Mouse (Mus musculus) liver, postnatal 0 days (tissue): ENCODE measurements at regions not wholly inside any gene's neighbourhood (a gene's known extent, or its start where the extent isn't known, plus 50 kb on each side); places are given as distances from the start of the nearest gene placed in this dataset.
A peak's percentile ranks its signal among the peaks of the same experiment; 100 is the strongest.

Experiments
- ATAC-seq: fragments of 200-750 bp; cut with Nextera tagmentation; 2 replicates; pipeline ENCODE4 v1.8.0; 2017; ENCODE audit warnings: mild to moderate bottlenecking, moderate library complexity
- DNase-seq: peaks from one replicate; pipeline ENCODE4 v3.0.0-alpha.2; 2016
- H3K27ac ChIP-seq: fragments of 300-500 bp; sonication (generic); 2 replicates; pipeline ENCODE4 v1.5.1; 2014; ENCODE audit warnings: antibody characterized with exemption, moderate library complexity, mild to moderate bottlenecking, low read depth
- H3K27me3 ChIP-seq: fragments of 300-500 bp; sonication (generic); 2 replicates; pipeline ENCODE4 v1.6.1; 2014; ENCODE audit warnings: low read length, control low read depth, mixed read lengths; ENCODE audit not compliant: insufficient read depth
- H3K36me3 ChIP-seq: fragments of 300-500 bp; sonication (generic); replicated peaks from 2 replicates; pipeline ENCODE4 v1.6.1; 2014; ENCODE audit warnings: mild to moderate bottlenecking, control low read depth, low read length, moderate library complexity, mixed read lengths; ENCODE audit not compliant: insufficient read depth
- H3K4me1 ChIP-seq: fragments of 300-500 bp; sonication (generic); 2 replicates; pipeline ENCODE4 v1.6.1; 2014; ENCODE audit warnings: antibody characterized with exemption, mild to moderate bottlenecking, control low read depth; ENCODE audit not compliant: insufficient read depth
- H3K4me2 ChIP-seq: fragments of 300-500 bp; sonication (generic); 2 replicates; pipeline ENCODE4 v1.6.1; 2014; ENCODE audit warnings: low read depth, mild to moderate bottlenecking, low read length, moderate library complexity, mixed read lengths
- H3K4me3 ChIP-seq: fragments of 300-500 bp; sonication (generic); 2 replicates; pipeline ENCODE4 v1.5.1; 2014; ENCODE audit warnings: low read depth, low read length
- H3K9ac ChIP-seq: fragments of 300-500 bp; sonication (generic); replicated peaks from 2 replicates; pipeline ENCODE4 v1.6.1; 2014; ENCODE audit warnings: mild to moderate bottlenecking, moderate library complexity
- H3K9me3 ChIP-seq: fragments of 300-500 bp; sonication (generic); 2 replicates; pipeline ENCODE4 v1.6.1; 2016; ENCODE audit warnings: mild to moderate bottlenecking, control low read depth, low read length, mixed read lengths
- CTCF ChIP-seq: sonication (generic); IDR thresholded peaks from 2 replicates; pipeline ENCODE4 v1.5.1; 2016; ENCODE audit warnings: antibody characterized with exemption, low read depth
- EP300 ChIP-seq: IDR thresholded peaks from 2 replicates; pipeline ENCODE4 v1.6.1; 2016; ENCODE audit warnings: antibody characterized with exemption, low read depth, mild to moderate bottlenecking
- WGBS: fragments of 180-500 bp; shearing (Covaris S2); extraction: QIAGEN DNeasy Blood & Tissue Kit; methylation state at CpG from one replicate; pipeline ENCODE4 v1.1.7; 2014; ENCODE audit not compliant: insufficient replicate concordance; 5-methylcytosine and 5-hydroxymethylcytosine counted together

GRCm38 (mm10) chr16:5493352-5493751 is 237.6 kb upstream of the Eef2kmt start:
- 0 out of 2 replicates have a peak, but pooled peaks cover 3% of the 10 kb centered on the region for H3K4me1 ChIP-seq
- DNase-seq, result no peak
- WGBS, result 23% methylated on average over 6 of the region's 6 CpGs

GRCm38 (mm10) chr16:5487259-5487658 is 231.5 kb upstream of the Eef2kmt start:
- DNase-seq (no peak), ATAC-seq (no peak)
- WGBS, result 35% methylated on average over 3 of the region's 3 CpGs
- H3K4me1 ChIP-seq, result no peaks in the 10 kb centered on the region
- no peak overlapping the region for H3K9ac ChIP-seq
- H3K4me2 ChIP-seq, result no peak overlapping the region
- no peaks in the 10 kb centered on the region for H3K9me3 ChIP-seq
- no peaks in the 10 kb centered on the region for H3K36me3 ChIP-seq
- no peak for TF ChIP-seq EP300
- TF ChIP-seq CTCF, result no peak
- H3K27ac ChIP-seq, result no peak overlapping the region
- H3K27me3 ChIP-seq, result no peaks in the 10 kb centered on the region
- H3K4me3 ChIP-seq, result no peak overlapping the region

More at GRCm38 (mm10) chr16:5493352-5493751, 237.6 kb upstream of the Eef2kmt start:
- no peak for ATAC-seq
- H3K9ac ChIP-seq, result no peak overlapping the region
- no peaks in the 10 kb centered on the region for H3K9me3 ChIP-seq
- H3K27me3 ChIP-seq, result no peaks in the 10 kb centered on the region
- H3K4me3 ChIP-seq, result no peak overlapping the region
- TF ChIP-seq CTCF, result 0 out of 2 replicates have a peak, but pooled peaks have one; percentile 13
- TF ChIP-seq EP300, result no peak
- H3K4me2 ChIP-seq, result no peak overlapping the region
- no peaks in the 10 kb centered on the region for H3K36me3 ChIP-seq
- no peak overlapping the region for H3K27ac ChIP-seq

- H3K9ac ChIP-seq, result no peak overlapping the region
- H3K4me3 ChIP-seq, result no peak overlapping the region
- ATAC-seq (no peak), DNase-seq (no peak)
- 0 out of 2 replicates have a peak, but pooled peaks cover 2% of the 10 kb centered on the region for H3K4me1 ChIP-seq
- H3K9me3 ChIP-seq, result no peaks in the 10 kb centered on the region
- no peaks in the 10 kb centered on the region for H3K36me3 ChIP-seq
- TF ChIP-seq CTCF (no peak), EP300 (no peak)
- no peak overlapping the region for H3K4me2 ChIP-seq
- H3K27me3 ChIP-seq, result no peaks in the 10 kb centered on the region
- no peak overlapping the region for H3K27ac ChIP-seq
- WGBS, result 28% methylated on average over 6 of the region's 6 CpGs
These were observed 227.6 kb upstream of the Eef2kmt start for GRCm38 (mm10) chr16:5483337-5483736.

GRCm38 (mm10) chr16:5480148-5480547 is 224.4 kb upstream of the Eef2kmt start:
- Histone ChIP-seq H3K9ac (no peak overlapping the region), H3K27ac (no peak overlapping the region), H3K4me3 (no peak overlapping the region), H3K4me1 (0 out of 2 replicates have a peak, but pooled peaks cover 2% of the 10 kb centered on the region), H3K27me3 (no peaks in the 10 kb centered on the region), H3K4me2 (no peak overlapping the region), H3K36me3 (no peaks in the 10 kb centered on the region), H3K9me3 (no peaks in the 10 kb centered on the region)
- no peak for DNase-seq
- WGBS, result 63% methylated on average over 1 of the region's 1 CpGs
- ATAC-seq, result no peak
- TF ChIP-seq CTCF, result no peak
- TF ChIP-seq EP300, result no peak

GRCm38 (mm10) chr16:5478970-5479369 is 223.2 kb upstream of the Eef2kmt start:
- Histone ChIP-seq H3K27me3 (no peaks in the 10 kb centered on the region), H3K27ac (no peak overlapping the region), H3K9me3 (no peaks in the 10 kb centered on the region), H3K36me3 (no peaks in the 10 kb centered on the region), H3K4me2 (no peak overlapping the region), H3K4me1 (0 out of 2 replicates have a peak, but pooled peaks cover 2% of the 10 kb centered on the region), H3K4me3 (no peak overlapping the region), H3K9ac (no peak overlapping the region)
- no peak for DNase-seq
- peak; percentile 44 for ATAC-seq
- TF ChIP-seq EP300, result no peak
- no peak for TF ChIP-seq CTCF

GRCm38 (mm10) chr16:5471321-5471720 is 215.5 kb upstream of the Eef2kmt start:
- peak; percentile 60 for DNase-seq
- no peaks in the 10 kb centered on the region for H3K36me3 ChIP-seq
- ATAC-seq, result no peak
- TF ChIP-seq EP300, result no peak
- peak; percentile 68 for TF ChIP-seq CTCF
- H3K9ac ChIP-seq, result no peak overlapping the region
- no peaks in the 10 kb centered on the region for H3K4me1 ChIP-seq
- H3K4me2 ChIP-seq, result no peak overlapping the region
- H3K4me3 ChIP-seq, result no peak overlapping the region
- no peaks in the 10 kb centered on the region for H3K27me3 ChIP-seq
- no peaks in the 10 kb centered on the region for H3K9me3 ChIP-seq
- 20% methylated on average over 5 of the region's 5 CpGs for WGBS
- H3K27ac ChIP-seq, result no peak overlapping the region

GRCm38 (mm10) chr16:5467587-5467986 is 211.8 kb upstream of the Eef2kmt start:
- ATAC-seq, result no peak
- 1% methylated on average over 3 of the region's 3 CpGs for WGBS

More at GRCm38 (mm10) chr16:5467587-5467986, 211.8 kb upstream of the Eef2kmt start:
- H3K4me2 ChIP-seq, result no peak overlapping the region
- H3K27ac ChIP-seq, result no peak overlapping the region
- H3K4me1 ChIP-seq, result no peaks in the 10 kb centered on the region
- peak; percentile 57 for DNase-seq
- no peak overlapping the region for H3K4me3 ChIP-seq
- H3K27me3 ChIP-seq, result no peaks in the 10 kb centered on the region
- H3K9me3 ChIP-seq, result no peaks in the 10 kb centered on the region
- no peak overlapping the region for H3K9ac ChIP-seq
- H3K36me3 ChIP-seq, result no peaks in the 10 kb centered on the region
- TF ChIP-seq CTCF (peak; percentile 78), EP300 (no peak)
